Mouse (Mus musculus) neural tube, embryonic 15.5 days (tissue): ENCODE data around the gene Gm1043. TPM values are rescaled to one million over a fixed set of nuclear protein-coding genes. Genes with fewer than 3 reads are reported as not detected.

Experiments used
- ATAC-seq: fragments of 200-750 bp; cut with Nextera tagmentation; 2 replicates; pipeline ENCODE4 v1.8.0; 2017; ENCODE audit warnings: mild to moderate bottlenecking, moderate TSS enrichment, moderate library complexity; ENCODE audit not compliant: low FRiP score
- H3K27ac ChIP-seq: fragments of 300-500 bp; sonication (generic); replicated peaks from 2 replicates; pipeline ENCODE4 v1.5.1; 2015; ENCODE audit warnings: mild to moderate bottlenecking, inconsistent platforms
- H3K27me3 ChIP-seq: fragments of 300-500 bp; sonication (generic); replicated peaks from 2 replicates; pipeline ENCODE4 v1.6.1; 2015; ENCODE audit warnings: inconsistent platforms
- H3K36me3 ChIP-seq: fragments of 300-500 bp; sonication (generic); 2 replicates; pipeline ENCODE4 v1.6.1; 2015; ENCODE audit warnings: inconsistent platforms
- H3K4me1 ChIP-seq: fragments of 300-500 bp; sonication (generic); 2 replicates; pipeline ENCODE4 v1.6.1; 2015; ENCODE audit warnings: inconsistent platforms
- H3K4me2 ChIP-seq: fragments of 300-500 bp; sonication (generic); 2 replicates; pipeline ENCODE4 v1.6.1; 2015; ENCODE audit warnings: inconsistent platforms, mild to moderate bottlenecking, moderate library complexity
- H3K4me3 ChIP-seq: fragments of 300-500 bp; sonication (generic); replicated peaks from 2 replicates; pipeline ENCODE4 v1.5.1; 2015; ENCODE audit warnings: mild to moderate bottlenecking, inconsistent platforms
- H3K9ac ChIP-seq: fragments of 300-500 bp; sonication (generic); replicated peaks from 2 replicates; pipeline ENCODE4 v1.6.1; 2015; ENCODE audit warnings: mild to moderate bottlenecking, inconsistent platforms
- H3K9me3 ChIP-seq: fragments of 300-500 bp; sonication (generic); replicated peaks from 2 replicates; pipeline ENCODE4 v1.6.1; 2016; ENCODE audit warnings: inconsistent platforms
- WGBS: fragments of 180-500 bp; shearing (Covaris S2); methylation state at CpG from one replicate; pipeline ENCODE4 v1.1.7; 2015; ENCODE audit warnings: mixed read lengths; 5-methylcytosine and 5-hydroxymethylcytosine counted together
- polyA plus RNA-seq: library from polyadenylated mRNA; unstranded; fragments of >200 nt; fragmentation: Nextera tagmentation; extraction: Ambion mirVana; gene quantifications from 2 replicates; pipeline ENCODE4 v1.2.1, GENCODE M21; 2015

The Gm1043 gene
- polyA plus RNA-seq, 1 experiment from 2014 or later = 2.1 TPM

- Histone ChIP-seq H3K4me1 (peaks cover 86% of the 10 kb centered on the region), H3K9ac (peak overlapping the region; percentile 78), H3K27ac (peak overlapping the region; percentile 96), H3K4me2 (peak overlapping the region; percentile 90), H3K9me3 (no peaks in the 10 kb centered on the region), H3K27me3 (0 out of 2 replicates have a peak, but pooled peaks cover 5% of the 10 kb centered on the region), H3K4me3 (peak overlapping the region; percentile 62), H3K36me3 (no peaks in the 10 kb centered on the region)
- under 1% methylated on average over 37 of the region's 37 CpGs for WGBS
- ATAC-seq = peak; percentile 37
These were observed 161.2 kb downstream of the Gm1043 start for GRCm38 (mm10) chr5:37246138-37246910.

- H3K9ac ChIP-seq = peak overlapping the region; percentile 78
- ATAC-seq = no peak
- H3K4me3 ChIP-seq = peak overlapping the region; percentile 62
- peak overlapping the region; percentile 96 for H3K27ac ChIP-seq
- no peaks in the 10 kb centered on the region for H3K9me3 ChIP-seq
- peaks cover 7% of the 10 kb centered on the region; the same call in 1 of the 2 replicates for H3K36me3 ChIP-seq
- H3K4me2 ChIP-seq = peak overlapping the region; percentile 90
- WGBS = 34% methylated on average over 4 of the region's 4 CpGs
- H3K4me1 ChIP-seq = peaks cover 88% of the 10 kb centered on the region
- 0 out of 2 replicates have a peak, but pooled peaks cover 4% of the 10 kb centered on the region for H3K27me3 ChIP-seq
These were observed 162.3 kb downstream of the Gm1043 start for GRCm38 (mm10) chr5:37247456-37247855.

DNA sequence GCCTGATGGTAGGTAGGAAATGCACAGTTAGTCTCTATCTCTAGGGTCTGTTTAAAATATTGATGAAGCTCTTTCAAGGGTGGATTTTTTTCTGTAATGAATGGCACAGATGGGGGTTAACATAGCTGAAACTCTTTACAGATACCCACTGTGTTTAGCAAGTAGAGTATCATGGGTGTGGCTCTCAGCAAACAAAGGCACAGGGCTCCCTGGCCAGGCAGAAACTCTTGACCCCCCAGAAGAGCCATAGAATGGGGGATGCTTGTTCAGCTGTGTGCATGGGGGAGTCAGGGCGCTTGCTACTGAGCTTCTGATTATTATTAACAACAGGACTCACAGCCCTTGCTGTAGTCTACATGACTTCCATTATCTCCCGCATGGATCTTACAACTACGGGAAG is 163.7 kb downstream of the Gm1043 start:
- peak overlapping the region; percentile 23; the same call in 1 of the 2 replicates for H3K9ac ChIP-seq
- H3K4me3 ChIP-seq = peak overlapping the region; percentile 62
- H3K4me2 ChIP-seq = peak overlapping the region; percentile 90
- ATAC-seq = no peak
- H3K9me3 ChIP-seq = no peaks in the 10 kb centered on the region
- WGBS = 53% methylated on average over 3 of the region's 3 CpGs
- H3K36me3 ChIP-seq = peaks cover 16% of the 10 kb centered on the region; the same call in 1 of the 2 replicates
- no peak overlapping the region for H3K27ac ChIP-seq
- no peaks in the 10 kb centered on the region for H3K27me3 ChIP-seq
- H3K4me1 ChIP-seq = peaks cover 80% of the 10 kb centered on the region

DNA sequence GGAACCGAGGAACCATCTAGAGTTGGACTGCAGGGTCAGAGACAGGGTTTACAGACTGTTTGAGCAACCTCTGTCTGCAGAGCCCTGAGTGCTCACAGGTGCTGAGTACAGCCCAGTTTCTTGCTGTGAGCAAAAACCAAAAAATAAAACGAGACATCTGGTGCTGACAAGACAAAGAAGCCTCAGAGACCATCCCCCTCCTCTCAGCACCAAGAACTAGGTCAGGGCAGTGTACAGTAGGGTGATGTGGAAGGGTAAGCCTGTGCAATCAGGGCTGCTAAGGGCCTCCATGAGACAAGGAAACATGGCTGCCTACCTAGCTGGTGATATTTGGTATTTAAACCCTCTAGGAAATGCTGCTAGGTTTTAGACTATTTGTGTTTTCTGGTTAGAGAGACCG is 166.4 kb downstream of the Gm1043 start:
- peaks cover 84% of the 10 kb centered on the region for H3K4me1 ChIP-seq
- no peaks in the 10 kb centered on the region for H3K9me3 ChIP-seq
- 72% methylated on average over 3 of the region's 3 CpGs for WGBS
- H3K9ac ChIP-seq = no peak overlapping the region
- no peak overlapping the region for H3K27ac ChIP-seq
- no peak overlapping the region for H3K4me3 ChIP-seq
- H3K4me2 ChIP-seq = no peak overlapping the region
- ATAC-seq = no peak
- peaks cover 16% of the 10 kb centered on the region; the same call in 1 of the 2 replicates for H3K36me3 ChIP-seq
- H3K27me3 ChIP-seq = no peaks in the 10 kb centered on the region

GRCm38 (mm10) chr5:37252101-37252804 is 167.1 kb downstream of the Gm1043 start:
- no peak overlapping the region for H3K4me2 ChIP-seq
- H3K4me1 ChIP-seq = peaks cover 88% of the 10 kb centered on the region
- peaks cover 16% of the 10 kb centered on the region; the same call in 1 of the 2 replicates for H3K36me3 ChIP-seq
- H3K27ac ChIP-seq = no peak overlapping the region
- WGBS = 82% methylated on average over 9 of the region's 9 CpGs
- H3K27me3 ChIP-seq = no peaks in the 10 kb centered on the region
- no peak for ATAC-seq
- no peak overlapping the region for H3K9ac ChIP-seq
- no peaks in the 10 kb centered on the region for H3K9me3 ChIP-seq
- H3K4me3 ChIP-seq = no peak overlapping the region

DNA sequence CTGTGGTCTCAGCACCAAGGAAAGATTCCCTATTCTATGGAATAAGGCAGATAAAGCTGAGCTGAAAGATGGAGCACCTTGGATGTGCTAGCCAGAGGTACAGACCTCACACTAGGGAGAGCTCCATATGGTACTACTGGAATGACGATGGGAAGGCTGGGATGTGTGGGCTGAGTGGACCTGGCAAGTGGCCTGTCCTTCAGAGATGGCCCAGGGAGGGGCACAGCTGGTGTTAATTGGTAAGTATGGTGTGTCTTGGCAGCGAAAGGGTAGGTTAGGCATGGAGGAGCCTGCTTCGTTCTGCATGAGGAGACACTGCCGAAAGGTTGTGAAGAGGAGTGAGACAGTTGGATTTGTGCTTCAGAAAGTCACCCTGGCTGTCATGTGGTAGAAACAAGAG is 169.4 kb downstream of the Gm1043 start:
- Histone ChIP-seq H3K9ac (no peak overlapping the region), H3K36me3 (peaks cover 16% of the 10 kb centered on the region; the same call in 1 of the 2 replicates), H3K4me2 (no peak overlapping the region), H3K27me3 (no peaks in the 10 kb centered on the region), H3K27ac (no peak overlapping the region), H3K4me1 (peaks cover 84% of the 10 kb centered on the region), H3K4me3 (no peak overlapping the region), H3K9me3 (no peaks in the 10 kb centered on the region)
- WGBS = 61% methylated on average over 4 of the region's 4 CpGs
- ATAC-seq = no peak

GRCm38 (mm10) chr5:37256823-37257222 is 171.7 kb downstream of the Gm1043 start:
- Histone ChIP-seq H3K4me2 (no peak overlapping the region), H3K36me3 (peaks cover 15% of the 10 kb centered on the region; the same call in 1 of the 2 replicates), H3K9ac (no peak overlapping the region), H3K27ac (no peak overlapping the region), H3K4me1 (peaks cover 76% of the 10 kb centered on the region), H3K9me3 (no peaks in the 10 kb centered on the region), H3K4me3 (no peak overlapping the region), H3K27me3 (no peaks in the 10 kb centered on the region)
- WGBS = 72% methylated on average over 7 of the region's 7 CpGs
- ATAC-seq = no peak

DNA sequence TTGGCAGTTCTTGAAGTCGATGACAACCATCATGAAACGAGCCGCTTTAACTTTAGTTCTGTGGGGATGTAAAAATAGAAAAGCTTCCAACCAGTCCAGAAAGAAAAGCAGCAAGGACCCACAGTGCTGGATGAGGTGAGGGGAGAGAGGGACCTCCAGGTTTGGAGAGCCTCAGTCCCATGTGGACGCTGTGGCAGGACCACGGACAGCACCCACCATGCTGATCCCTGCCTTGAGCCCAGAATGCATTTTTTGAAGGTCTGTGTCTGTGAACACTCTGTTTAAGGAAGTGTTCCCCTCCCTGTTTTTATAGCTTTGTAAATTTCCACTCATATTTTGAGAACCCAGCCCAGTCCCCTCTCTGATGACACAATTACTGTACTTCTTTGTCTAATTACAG is 172.1 kb downstream of the Gm1043 start:
- Histone ChIP-seq H3K27ac (no peak overlapping the region), H3K4me1 (peaks cover 74% of the 10 kb centered on the region), H3K27me3 (no peaks in the 10 kb centered on the region), H3K36me3 (peaks cover 11% of the 10 kb centered on the region; the same call in 1 of the 2 replicates), H3K9ac (no peak overlapping the region), H3K4me3 (no peak overlapping the region), H3K4me2 (no peak overlapping the region), H3K9me3 (no peaks in the 10 kb centered on the region)
- 63% methylated on average over 5 of the region's 5 CpGs for WGBS
- no peak for ATAC-seq

- ATAC-seq = peak; percentile 26; the same call in 1 of the 2 replicates
- Histone ChIP-seq H3K4me3 (no peak overlapping the region), H3K9ac (no peak overlapping the region), H3K27me3 (no peaks in the 10 kb centered on the region), H3K4me1 (peaks cover 52% of the 10 kb centered on the region), H3K9me3 (no peaks in the 10 kb centered on the region), H3K27ac (no peak overlapping the region), H3K36me3 (peaks cover 17% of the 10 kb centered on the region; the same call in 1 of the 2 replicates), H3K4me2 (no peak overlapping the region)
- WGBS = 29% methylated on average over 5 of the region's 5 CpGs
These were observed 176.6 kb downstream of the Gm1043 start for GRCm38 (mm10) chr5:37261734-37262133.

DNA sequence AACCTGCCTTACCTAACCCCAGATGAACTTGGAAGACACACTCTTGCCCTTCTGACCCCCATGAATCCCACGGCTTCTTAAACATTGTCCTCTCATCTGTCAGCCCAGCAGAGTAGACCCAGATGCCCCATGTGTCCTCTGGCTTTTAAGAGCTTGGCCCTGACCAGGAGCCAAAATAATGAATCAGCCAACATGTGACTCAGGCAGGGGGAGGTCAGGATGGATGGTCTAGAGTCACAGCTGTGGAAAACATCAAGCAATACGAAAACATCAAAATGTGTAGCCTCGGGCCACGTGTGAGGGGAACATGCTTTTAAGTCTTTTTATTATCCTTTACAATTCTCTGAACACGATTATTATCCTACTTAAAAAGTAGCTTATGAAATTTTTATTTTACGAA is 178.6 kb downstream of the Gm1043 start:
- Histone ChIP-seq H3K36me3 (peaks cover 32% of the 10 kb centered on the region), H3K9me3 (no peaks in the 10 kb centered on the region), H3K9ac (no peak overlapping the region), H3K27ac (0 out of 2 replicates have a peak overlapping the region, but pooled peaks have one; percentile 1), H3K4me3 (no peak overlapping the region), H3K27me3 (no peaks in the 10 kb centered on the region), H3K4me1 (peaks cover 35% of the 10 kb centered on the region), H3K4me2 (no peak overlapping the region)
- ATAC-seq = no peak
- WGBS = 34% methylated on average over 6 of the region's 6 CpGs
